Mouse (Mus musculus) erythroblast, embryonic 14.5 days (primary cell): ENCODE results near the gene Zcchc24.

Experiments
- GATA1 ChIP-seq: IDR thresholded peaks from 2 replicates; pipeline ENCODE4 v1.6.1; 2012; ENCODE audit warnings: low read length, inconsistent platforms, mixed read lengths
- TAL1 ChIP-seq: IDR thresholded peaks from 3 replicates; pipeline ENCODE4 v1.6.1; 2012; ENCODE audit warnings: low read length, inconsistent platforms, mixed read lengths

DNA sequence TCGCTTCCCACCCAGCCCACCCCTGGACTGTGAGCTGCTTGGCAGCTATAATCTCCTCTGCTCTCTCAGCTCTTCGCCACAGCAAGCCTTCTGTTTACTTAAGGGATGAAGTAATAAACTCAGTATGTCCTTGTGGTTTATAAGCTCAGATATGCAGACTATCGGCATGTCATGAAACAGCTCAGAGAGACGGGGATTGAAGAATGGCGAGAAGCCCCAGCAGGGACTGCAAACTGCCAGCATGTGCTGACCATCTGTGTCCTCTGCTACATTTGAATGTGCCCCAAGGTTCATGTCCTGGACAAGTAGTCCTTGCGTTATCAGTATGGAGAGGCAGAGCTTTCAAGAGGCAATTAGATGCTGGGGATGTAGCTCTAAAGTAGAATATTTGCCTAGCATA is 7.5 kb upstream of the Zcchc24 start:
- no peak for TF ChIP-seq TAL1
- no peak for TF ChIP-seq GATA1
